Mouse (Mus musculus): ENCODE results near the gene Pgpep1l. TPM values are rescaled to one million over a fixed set of nuclear protein-coding genes. Genes with fewer than 3 reads are reported as not detected.

Pgpep1l gene
- polyA plus RNA-seq, 2 experiments, result 0.19 to 0.80 TPM

- ATAC-seq (ENCODE audit: low FRiP score, low read depth), result peak; percentile 35; the same call in 1 of the 2 replicates
- Histone ChIP-seq H3K27ac (replicated peaks; ENCODE audit: low read depth, low read length) (peak overlapping the region; percentile 9; the same call in 1 of the 2 replicates), H3K4me1 (ENCODE audit: control insufficient read depth, insufficient read depth, low read length) (peaks cover 37% of the 10 kb centered on the region), H3K36me3 (ENCODE audit: control insufficient read depth, insufficient read depth, low read length) (no peaks in the 10 kb centered on the region), H3K4me2 (replicated peaks; ENCODE audit: low read depth, low read length, severe bottlenecking) (no peak overlapping the region), H3K9me3 (ENCODE audit: control insufficient read depth, low read length) (no peaks in the 10 kb centered on the region), H3K27me3 (ENCODE audit: control insufficient read depth, insufficient read depth, low read length) (no peaks in the 10 kb centered on the region), H3K9ac (ENCODE audit: low read depth, low read length, severe bottlenecking) (no peak overlapping the region), H3K4me3 (replicated peaks; ENCODE audit: low read length) (no peak overlapping the region)
- peak; percentile 73 for DNase-seq (ENCODE audit: low spot score)
- TF ChIP-seq POLR2A (IDR thresholded peaks at IDR 0.05; ENCODE audit: borderline replicate concordance, extremely low read depth, insufficient read depth, insufficient read length), result no peak
- 3% methylated on average over 6 of the region's 6 CpGs for WGBS
These were observed 2.7 kb upstream of the Pgpep1l start for GRCm38 (mm10) chr7:68266691-68267090.

- no peak for ATAC-seq (ENCODE audit: low FRiP score, low read depth)
- no peak for TF ChIP-seq POLR2A (IDR thresholded peaks at IDR 0.05; ENCODE audit: borderline replicate concordance, extremely low read depth, insufficient read depth, insufficient read length)
- Histone ChIP-seq H3K9me3 (ENCODE audit: control insufficient read depth, low read length) (no peaks in the 10 kb centered on the region), H3K4me2 (replicated peaks; ENCODE audit: low read depth, low read length, severe bottlenecking) (no peak overlapping the region), H3K9ac (ENCODE audit: low read depth, low read length, severe bottlenecking) (no peak overlapping the region), H3K27ac (replicated peaks; ENCODE audit: low read depth, low read length) (no peak overlapping the region), H3K4me3 (replicated peaks; ENCODE audit: low read length) (no peak overlapping the region), H3K27me3 (ENCODE audit: control insufficient read depth, insufficient read depth, low read length) (no peaks in the 10 kb centered on the region), H3K36me3 (ENCODE audit: control insufficient read depth, insufficient read depth, low read length) (no peaks in the 10 kb centered on the region), H3K4me1 (ENCODE audit: control insufficient read depth, insufficient read depth, low read length) (peaks cover 37% of the 10 kb centered on the region)
- WGBS, result 26% methylated on average over 7 of the region's 7 CpGs
- DNase-seq (ENCODE audit: low spot score), result no peak
These were observed 1.4 kb upstream of the Pgpep1l start for GRCm38 (mm10) chr7:68265391-68265790.

DNA sequence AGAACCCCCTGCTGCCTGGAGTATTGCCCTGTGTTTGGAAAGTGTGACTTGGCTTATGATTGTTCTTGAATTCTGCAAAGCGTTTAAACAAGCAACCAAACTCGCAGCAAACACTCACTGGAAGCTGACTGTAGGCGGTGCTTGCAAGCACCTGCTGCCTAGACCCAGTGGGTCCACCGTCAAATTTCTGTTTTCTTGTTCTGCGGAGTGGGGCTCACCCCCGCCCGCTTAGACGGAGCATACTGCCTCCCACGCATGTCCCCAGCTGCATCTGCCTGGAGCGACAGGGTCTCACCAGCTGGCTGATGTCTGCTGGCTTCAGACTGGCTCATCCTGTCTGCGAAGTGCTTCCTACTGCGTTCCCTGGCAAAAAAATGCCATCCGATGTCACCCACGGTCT, 498 bp upstream of the Pgpep1l start:
- Histone ChIP-seq H3K4me1 (ENCODE audit: control insufficient read depth, insufficient read depth, low read length) (peaks cover 37% of the 10 kb centered on the region), H3K27me3 (ENCODE audit: control insufficient read depth, insufficient read depth, low read length) (no peaks in the 10 kb centered on the region), H3K9me3 (ENCODE audit: control insufficient read depth, low read length) (no peaks in the 10 kb centered on the region), H3K27ac (replicated peaks; ENCODE audit: low read depth, low read length) (no peak overlapping the region), H3K4me2 (replicated peaks; ENCODE audit: low read depth, low read length, severe bottlenecking) (peak overlapping the region; percentile 57), H3K36me3 (ENCODE audit: control insufficient read depth, insufficient read depth, low read length) (no peaks in the 10 kb centered on the region), H3K9ac (ENCODE audit: low read depth, low read length, severe bottlenecking) (no peak overlapping the region), H3K4me3 (replicated peaks; ENCODE audit: low read length) (peak overlapping the region; percentile 28)
- WGBS, result 10% methylated on average over 14 of the region's 14 CpGs
- ATAC-seq (ENCODE audit: low FRiP score, low read depth) (no peak), DNase-seq (ENCODE audit: low spot score) (peak; percentile 60)
- no peak for TF ChIP-seq POLR2A (IDR thresholded peaks at IDR 0.05; ENCODE audit: borderline replicate concordance, extremely low read depth, insufficient read depth, insufficient read length)

DNA sequence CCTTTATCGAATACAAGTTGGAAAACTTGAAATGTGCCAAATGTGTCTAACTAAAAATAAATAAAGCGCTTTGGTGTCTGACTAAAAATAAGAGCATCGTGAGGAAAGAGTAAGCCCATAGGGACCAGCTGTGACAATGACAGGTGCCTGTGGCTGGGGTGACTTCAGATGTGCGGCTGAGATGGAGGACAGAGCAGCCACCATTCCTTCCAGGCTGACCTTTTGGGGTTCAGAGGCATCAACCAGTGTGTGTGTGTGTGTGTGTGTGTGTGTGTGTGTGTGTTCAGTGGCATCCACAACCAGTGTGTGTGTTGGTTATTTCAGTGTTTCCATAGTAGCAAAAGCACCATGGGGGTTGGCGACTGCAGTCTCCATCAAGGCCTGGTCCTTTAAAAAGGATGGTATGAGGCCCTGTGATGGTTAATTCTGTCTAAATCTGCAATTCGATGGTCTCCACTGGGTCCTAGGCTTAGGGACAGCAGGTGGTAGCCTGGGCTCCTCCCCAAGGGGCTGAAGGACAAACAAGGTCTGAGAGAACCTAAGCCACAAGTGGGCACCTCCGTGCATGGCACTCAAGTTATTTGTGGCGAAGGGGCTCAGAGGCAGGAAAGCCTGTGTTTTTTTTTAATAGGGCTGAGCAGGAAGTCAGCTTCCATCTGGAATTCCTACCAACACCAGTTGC, 546 bp downstream of the Pgpep1l start:
- Histone ChIP-seq H3K27ac (replicated peaks; ENCODE audit: low read depth, low read length) (no peak overlapping the region; the same call in 1 of the 2 replicates), H3K27me3 (ENCODE audit: control insufficient read depth, insufficient read depth, low read length) (no peaks in the 10 kb centered on the region), H3K9ac (ENCODE audit: low read depth, low read length, severe bottlenecking) (no peak overlapping the region), H3K4me1 (ENCODE audit: control insufficient read depth, insufficient read depth, low read length) (peaks cover 39% of the 10 kb centered on the region), H3K9me3 (ENCODE audit: control insufficient read depth, low read length) (no peaks in the 10 kb centered on the region), H3K36me3 (ENCODE audit: control insufficient read depth, insufficient read depth, low read length) (no peaks in the 10 kb centered on the region), H3K4me3 (replicated peaks; ENCODE audit: low read length) (peak overlapping the region; percentile 28), H3K4me2 (replicated peaks; ENCODE audit: low read depth, low read length, severe bottlenecking) (peak overlapping the region; percentile 57)
- no peak for TF ChIP-seq POLR2A (IDR thresholded peaks at IDR 0.05; ENCODE audit: borderline replicate concordance, extremely low read depth, insufficient read depth, insufficient read length)
- no peak; the same call in 1 of the 2 replicates for ATAC-seq (ENCODE audit: low FRiP score, low read depth)
- no peak for DNase-seq (ENCODE audit: low spot score)
- 47% methylated on average over 8 of the region's 8 CpGs for WGBS

DNA sequence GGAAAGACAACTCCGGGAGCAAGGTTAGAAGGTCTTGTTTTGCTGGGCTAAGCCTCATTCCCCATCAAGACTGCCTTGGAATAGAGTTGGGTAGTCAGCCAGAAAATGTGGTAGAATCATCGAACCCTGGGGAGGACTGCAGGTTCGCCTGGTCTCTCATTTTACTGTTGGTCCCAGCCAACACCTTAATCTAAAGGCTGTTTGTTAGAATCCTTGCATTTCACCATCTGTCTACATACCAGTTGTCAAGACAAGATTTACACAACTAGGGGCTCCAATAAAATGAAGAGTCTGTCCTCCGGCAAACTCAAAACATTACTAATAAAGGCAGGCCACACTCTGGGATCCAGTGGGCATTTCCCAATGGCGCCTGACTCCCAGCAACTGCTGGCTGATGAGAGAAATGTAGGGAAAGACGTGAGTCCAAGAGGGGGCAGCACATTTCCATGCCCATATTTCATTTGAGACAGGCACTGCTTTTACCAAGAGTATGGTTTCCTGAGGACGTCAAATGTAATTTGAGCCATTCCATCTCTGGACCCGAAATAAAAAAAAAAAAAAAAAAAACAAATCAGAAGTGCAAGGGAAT, 1.3 kb downstream of the Pgpep1l start:
- H3K27ac ChIP-seq (replicated peaks; ENCODE audit: low read depth, low read length), result 0 out of 2 replicates have a peak overlapping the region, but pooled peaks have one; percentile 52

More for the DNA sequence above, 1.3 kb downstream of the Pgpep1l start:
- Histone ChIP-seq H3K4me2 (replicated peaks; ENCODE audit: low read depth, low read length, severe bottlenecking) (no peak overlapping the region), H3K4me1 (ENCODE audit: control insufficient read depth, insufficient read depth, low read length) (peaks cover 47% of the 10 kb centered on the region), H3K4me3 (replicated peaks; ENCODE audit: low read length) (no peak overlapping the region), H3K27me3 (ENCODE audit: control insufficient read depth, insufficient read depth, low read length) (no peaks in the 10 kb centered on the region), H3K9ac (ENCODE audit: low read depth, low read length, severe bottlenecking) (no peak overlapping the region; the same call in 1 of the 2 replicates), H3K9me3 (ENCODE audit: control insufficient read depth, low read length) (no peaks in the 10 kb centered on the region), H3K36me3 (ENCODE audit: control insufficient read depth, insufficient read depth, low read length) (no peaks in the 10 kb centered on the region)
- ATAC-seq (ENCODE audit: low FRiP score, low read depth), result no peak
- DNase-seq (ENCODE audit: low spot score), result peak; percentile 47
- TF ChIP-seq POLR2A (IDR thresholded peaks at IDR 0.05; ENCODE audit: borderline replicate concordance, extremely low read depth, insufficient read depth, insufficient read length), result no peak
- 23% methylated on average over 8 of the region's 8 CpGs for WGBS

All from limb, embryonic 14.5 days (tissue).